ENCODE assay signal across 18 mouse cellular contexts in genomic region chr6:117701547-117701946, GRCm38 (mm10).
DNase-seq lines count a peak whose midpoint lies in the region; ATAC-seq lines count a peak whose summit lies in the region.
"Had no signal": no experiment of that assay in that cellular context is flagged by ENCODE, and none has a peak within 500 bp of the region (broad histone marks: within the 10 kb centered on the region; RNA-seq: fewer than 3 reads in every experiment).

No protein-coding gene starts in this region.

- H3K27ac ChIP-seq in midbrain, embryonic 11.5 days (ENCODE audit: low read depth, low read length) = no peak overlapping the region
- H3K27ac ChIP-seq in midbrain, embryonic 14.5 days (replicated peaks; ENCODE audit: low read depth, low read length) = no peak overlapping the region

- DNase-seq in heart, adult 11 months = peak; percentile 64
- DNase-seq in heart, adult 8-10 months (ENCODE audit: low spot score) = no peak
- DNase-seq in midbrain, embryonic 11.5 days (ENCODE audit: low spot score, missing footprints) = peak; percentile 56
- no peak for DNase-seq in midbrain, embryonic 14.5 days
- DNase-seq: adrenal gland, adult 2 months; adrenal gland, adult 8-10 months; adrenal gland, postnatal 10 days; adrenal gland, postnatal 14 days; adrenal gland, postnatal 25 days; adrenal gland, postnatal 36 days; B cell, adult 2 months; cerebellum, adult 11 months; cerebellum, adult 11-12 months; cerebellum, adult 18-20 months had no signal

- no peak overlapping the region for H3K4me3 ChIP-seq in midbrain, embryonic 11.5 days (ENCODE audit: low read depth, low read length)
- no peak overlapping the region for H3K4me3 ChIP-seq in midbrain, embryonic 14.5 days (replicated peaks; ENCODE audit: low read depth, low read length)

- no peak for ATAC-seq in midbrain, embryonic 11.5 days (ENCODE audit: low FRiP score)
- no peak for ATAC-seq in midbrain, embryonic 14.5 days (ENCODE audit: low FRiP score, low TSS enrichment)
- ATAC-seq: activated CD4-positive, CD25-positive, alpha-beta regulatory T cell, adult 4 months; CD4-positive, CD25-positive, alpha-beta regulatory T cell, adult 4 months; Patski had no signal

- H3K9ac ChIP-seq in midbrain, embryonic 11.5 days (ENCODE audit: low read length) = no peak overlapping the region
- H3K9ac ChIP-seq in midbrain, embryonic 14.5 days (replicated peaks; ENCODE audit: low read length) = no peak overlapping the region

- WGBS in midbrain, embryonic 11.5 days = 95% methylated on average over 5 of the region's 5 CpGs
- WGBS in midbrain, embryonic 14.5 days = 87% methylated on average over 5 of the region's 5 CpGs

- no peaks in the 10 kb centered on the region for H3K9me3 ChIP-seq in midbrain, embryonic 11.5 days (ENCODE audit: control insufficient read depth, low read length)
- no peaks in the 10 kb centered on the region for H3K9me3 ChIP-seq in midbrain, embryonic 14.5 days (ENCODE audit: control insufficient read depth, low read length)

- no peaks in the 10 kb centered on the region for H3K4me1 ChIP-seq in midbrain, embryonic 11.5 days (ENCODE audit: control insufficient read depth, insufficient read depth, low read length)
- no peaks in the 10 kb centered on the region for H3K4me1 ChIP-seq in midbrain, embryonic 14.5 days (ENCODE audit: control insufficient read depth, insufficient read depth, low read length)

- no peak overlapping the region for H3K4me2 ChIP-seq in midbrain, embryonic 11.5 days
- no peak overlapping the region for H3K4me2 ChIP-seq in midbrain, embryonic 14.5 days (ENCODE audit: low read length)

- no peaks in the 10 kb centered on the region for H3K27me3 ChIP-seq in midbrain, embryonic 11.5 days (ENCODE audit: control insufficient read depth, insufficient read depth, low read length)
- no peaks in the 10 kb centered on the region for H3K27me3 ChIP-seq in midbrain, embryonic 14.5 days (ENCODE audit: control insufficient read depth, insufficient read depth, low read length)
- H3K27me3 ChIP-seq: Patski had no signal

- H3K36me3 ChIP-seq in midbrain, embryonic 11.5 days (ENCODE audit: control insufficient read depth, insufficient read depth, low read length) = no peaks in the 10 kb centered on the region
- H3K36me3 ChIP-seq in midbrain, embryonic 14.5 days (ENCODE audit: control insufficient read depth, insufficient read depth, low read length) = no peaks in the 10 kb centered on the region
- H3K36me3 ChIP-seq: G1E had no signal

Comparison
In these comparisons a context has a peak if more than half of its experiments do, and no peak if none do; other contexts are left out.
1. DNase-seq: peak in heart, adult 11 months (single experiment) and midbrain, embryonic 11.5 days (single experiment); none in heart, adult 8-10 months (single experiment) and midbrain, embryonic 14.5 days (single experiment).